Mouse (Mus musculus) limb, embryonic 14.5 days (tissue): Measurements from ENCODE around the gene Mcoln2. TPM values are rescaled to one million over a fixed set of nuclear protein-coding genes. Genes with fewer than 3 reads are reported as not detected.
"Not testable (repeated sequence)": the region's sequence is repeated elsewhere in the genome, so short reads cannot be mapped to it uniquely, and the experiment has no call there.

Experiments
- ATAC-seq: fragments of 200-750 bp; cut with Nextera tagmentation; 2 replicates; pipeline ENCODE4 v1.8.0; 2017; ENCODE audit warnings: low read depth, moderate number of reproducible peaks, moderate TSS enrichment; ENCODE audit not compliant: low FRiP score
- DNase-seq: peaks from one replicate; pipeline ENCODE4 v3.0.0-alpha.2; 2015; ENCODE audit warnings: low spot score
- H3K27ac ChIP-seq: fragments of 300-500 bp; sonication (generic); replicated peaks from 2 replicates; pipeline ENCODE4 v1.5.1; 2014; ENCODE audit warnings: low read depth, mild to moderate bottlenecking, low read length, moderate library complexity, mixed read lengths
- H3K27me3 ChIP-seq: fragments of 300-500 bp; sonication (generic); 2 replicates; pipeline ENCODE4 v1.6.1; 2014; ENCODE audit warnings: low read length, mixed read lengths; ENCODE audit not compliant: control insufficient read depth, insufficient read depth
- H3K36me3 ChIP-seq: fragments of 300-500 bp; sonication (generic); 2 replicates; pipeline ENCODE4 v1.6.1; 2014; ENCODE audit warnings: mild to moderate bottlenecking, low read length, moderate library complexity, mixed read lengths; ENCODE audit not compliant: control insufficient read depth, insufficient read depth
- H3K4me1 ChIP-seq: fragments of 300-500 bp; sonication (generic); 2 replicates; pipeline ENCODE4 v1.6.1; 2014; ENCODE audit warnings: antibody characterized with exemption, low read length, mixed read lengths; ENCODE audit not compliant: control insufficient read depth, insufficient read depth
- H3K4me2 ChIP-seq: fragments of 300-500 bp; sonication (generic); replicated peaks from 2 replicates; pipeline ENCODE4 v1.6.1; 2014; ENCODE audit warnings: low read depth, mild to moderate bottlenecking, low read length, moderate library complexity; ENCODE audit not compliant: severe bottlenecking
- H3K4me3 ChIP-seq: fragments of 300-500 bp; sonication (generic); replicated peaks from 2 replicates; pipeline ENCODE4 v1.5.1; 2014; ENCODE audit warnings: low read length
- H3K9ac ChIP-seq: fragments of 300-500 bp; sonication (generic); 2 replicates; pipeline ENCODE4 v1.6.1; 2014; ENCODE audit warnings: mild to moderate bottlenecking, low read depth, low read length, moderate library complexity; ENCODE audit not compliant: severe bottlenecking
- H3K9me3 ChIP-seq: fragments of 300-500 bp; sonication (generic); 2 replicates; pipeline ENCODE4 v1.6.1; 2016; ENCODE audit warnings: low read length; ENCODE audit not compliant: control insufficient read depth
- POLR2A ChIP-seq: fragments of 200-500 bp; IDR thresholded peaks from 2 replicates; pipeline ENCODE4 v1.8.0; 2012; ENCODE audit warnings: inconsistent platforms, mild to moderate bottlenecking, moderate library complexity, borderline replicate concordance; ENCODE audit not compliant: insufficient read depth, insufficient read length; ENCODE audit errors: extremely low read depth
- WGBS: fragments of 180-500 bp; shearing (Covaris S2); extraction: QIAGEN DNeasy Blood & Tissue Kit; methylation state at CpG from one replicate; pipeline ENCODE4 v1.1.7; 2014; 5-methylcytosine and 5-hydroxymethylcytosine counted together
- polyA plus RNA-seq, 2 experiments: library from polyadenylated mRNA; depleted of rRNA in 1 of 2; stranded (reverse) in 1 of 2; unstranded in 1 of 2; fragments of >200 nt; fragmentation: Nextera tagmentation in 1 of 2; extraction: Ambion mirVana in 1 of 2; gene quantifications; 2 replicates each; pipeline versions ENCODE4 v1.2.1 to v1.2.3; 2012 to 2014

Mcoln2 gene
- polyA plus RNA-seq, 2 experiments, result 2.0 to 3.6 TPM

DNA sequence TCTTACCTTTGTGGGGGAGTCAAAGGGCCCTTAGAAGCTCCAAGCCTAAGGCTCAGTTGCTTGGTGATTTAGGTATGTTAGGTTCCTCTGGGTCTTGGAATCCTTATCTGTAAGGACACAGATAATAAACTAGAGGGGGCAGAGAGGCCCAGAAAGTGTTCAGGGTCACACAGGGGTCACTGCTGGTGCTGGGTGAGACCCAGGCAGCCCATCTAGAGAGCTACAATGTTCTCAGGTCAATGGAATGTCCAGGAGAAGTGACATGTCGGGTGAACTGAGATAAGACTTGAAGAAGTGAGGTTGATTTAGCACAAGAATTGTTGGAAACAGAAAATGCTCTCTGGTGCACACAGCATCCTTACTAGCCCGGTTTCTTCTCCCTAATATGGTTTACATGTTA, 54.7 kb downstream of the Mcoln2 start:
- no peak overlapping the region for H3K4me2 ChIP-seq
- WGBS, result 48% methylated on average over 2 of the region's 2 CpGs
- no peak for ATAC-seq
- H3K4me3 ChIP-seq, result no peak overlapping the region
- no peaks in the 10 kb centered on the region for H3K9me3 ChIP-seq
- no peak overlapping the region for H3K27ac ChIP-seq
- no peaks in the 10 kb centered on the region for H3K4me1 ChIP-seq
- no peak for DNase-seq
- TF ChIP-seq POLR2A, result no peak
- no peaks in the 10 kb centered on the region for H3K36me3 ChIP-seq
- no peak overlapping the region for H3K9ac ChIP-seq
- no peaks in the 10 kb centered on the region for H3K27me3 ChIP-seq

DNA sequence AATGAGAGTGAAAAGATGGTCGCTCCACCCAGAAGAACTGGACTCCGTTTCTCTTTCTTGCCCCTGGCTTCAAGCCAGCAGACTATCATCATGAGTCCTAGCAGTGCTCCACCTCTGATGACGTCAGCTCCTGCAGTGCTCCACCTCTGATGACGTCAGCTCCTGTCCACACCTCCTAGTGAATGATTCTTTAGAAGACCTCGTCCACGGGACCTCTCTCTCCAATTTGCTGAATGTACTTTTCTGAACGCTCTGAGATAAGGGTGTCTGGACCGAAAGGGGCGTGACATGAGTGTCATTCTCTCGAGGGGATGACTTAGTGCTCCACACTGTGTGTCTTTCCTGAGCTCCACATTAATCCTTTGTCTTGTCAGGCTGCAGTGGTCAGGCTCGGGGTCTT, 55.7 kb downstream of the Mcoln2 start:
- 72% methylated on average over 11 of the region's 11 CpGs for WGBS

GRCm38 (mm10) chr3:146206635-146207034, 57.0 kb downstream of the Mcoln2 start:
- TF ChIP-seq POLR2A, result no peak
- Histone ChIP-seq H3K4me2 (no peak overlapping the region), H3K9ac (no peak overlapping the region), H3K36me3 (no peaks in the 10 kb centered on the region), H3K9me3 (no peaks in the 10 kb centered on the region), H3K4me1 (no peaks in the 10 kb centered on the region), H3K27ac (no peak overlapping the region), H3K27me3 (no peaks in the 10 kb centered on the region), H3K4me3 (no peak overlapping the region)
- DNase-seq, result no peak
- WGBS, result 86% methylated on average over 2 of the region's 2 CpGs
- no peak for ATAC-seq

More for the DNA sequence above, 55.7 kb downstream of the Mcoln2 start:
- Histone ChIP-seq H3K27me3 (no peaks in the 10 kb centered on the region), H3K4me1 (no peaks in the 10 kb centered on the region), H3K9me3 (no peaks in the 10 kb centered on the region), H3K4me3 (no peak overlapping the region), H3K9ac (no peak overlapping the region), H3K27ac (no peak overlapping the region), H3K4me2 (no peak overlapping the region), H3K36me3 (no peaks in the 10 kb centered on the region)
- no peak for DNase-seq
- ATAC-seq, result no peak
- no peak for TF ChIP-seq POLR2A

DNA sequence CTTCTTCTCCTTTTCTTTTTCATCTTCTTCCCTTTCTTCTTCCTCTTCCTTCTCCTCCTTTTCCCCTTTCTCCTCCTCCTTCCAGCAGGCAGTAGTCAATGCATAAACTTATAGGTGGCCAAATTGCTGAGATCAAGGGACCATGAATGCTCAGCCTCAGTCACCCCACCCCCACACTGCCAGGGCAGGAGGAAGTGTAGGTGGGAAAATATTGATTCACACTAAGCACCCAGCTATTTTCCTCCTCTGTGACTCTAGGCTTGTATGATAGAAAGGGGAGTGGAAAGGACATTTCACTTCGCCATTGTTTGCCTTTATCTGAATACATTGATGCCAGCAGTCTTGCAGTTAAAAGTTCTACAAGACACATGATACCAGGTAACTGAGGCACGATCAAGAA, 57.8 kb downstream of the Mcoln2 start:
- H3K4me3 ChIP-seq, result no peak overlapping the region
- no peak overlapping the region for H3K27ac ChIP-seq
- no peak for ATAC-seq
- no peak for TF ChIP-seq POLR2A
- H3K4me2 ChIP-seq, result no peak overlapping the region
- no peak overlapping the region for H3K9ac ChIP-seq
- H3K36me3 ChIP-seq, result no peaks in the 10 kb centered on the region
- no peak for DNase-seq
- 78% methylated on average over 2 of the region's 2 CpGs for WGBS
- no peaks in the 10 kb centered on the region for H3K9me3 ChIP-seq
- H3K27me3 ChIP-seq, result no peaks in the 10 kb centered on the region
- H3K4me1 ChIP-seq, result no peaks in the 10 kb centered on the region

- H3K4me1 ChIP-seq, H3K27me3 ChIP-seq, ATAC-seq, H3K4me2 ChIP-seq, H3K27ac ChIP-seq, DNase-seq, H3K9me3 ChIP-seq, H3K9ac ChIP-seq, H3K36me3 ChIP-seq, H3K4me3 ChIP-seq: not testable (repeated sequence)
- 95% methylated on average over 8 of the region's 8 CpGs for WGBS
Measured at GRCm38 (mm10) chr3:146209759-146210158, 60.1 kb downstream of the Mcoln2 start.

DNA sequence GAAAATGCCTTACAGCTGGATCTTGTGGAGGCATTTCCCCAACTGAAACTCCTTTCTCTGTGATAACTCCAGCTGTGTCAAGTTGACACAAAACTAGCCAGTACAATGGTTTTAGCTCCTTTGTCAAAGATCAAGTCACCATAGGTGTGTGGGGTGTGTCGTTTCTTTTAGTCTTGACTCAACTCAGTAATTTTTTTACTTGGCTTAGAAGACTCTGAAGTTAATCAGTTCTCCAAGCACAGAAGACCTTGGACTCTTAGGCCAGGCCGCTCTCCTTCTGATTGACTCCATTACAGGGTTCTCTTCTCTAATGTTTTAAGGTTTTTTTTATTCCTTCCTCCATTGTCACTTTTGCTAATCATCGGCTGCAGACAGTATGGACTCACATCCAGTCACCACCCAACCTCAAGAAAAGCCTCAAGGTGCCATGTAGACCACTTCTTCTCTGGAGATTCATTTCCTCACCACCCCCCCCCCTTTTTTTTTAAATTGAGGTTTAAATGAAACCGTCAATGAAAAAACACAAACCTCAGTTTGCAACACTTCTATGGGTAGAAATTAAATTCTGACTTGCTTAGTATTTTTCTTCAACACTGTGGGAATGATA, 61.6 kb downstream of the Mcoln2 start:
- Histone ChIP-seq H3K4me1 (no peaks in the 10 kb centered on the region), H3K36me3 (no peaks in the 10 kb centered on the region), H3K9ac (no peak overlapping the region), H3K27ac (no peak overlapping the region), H3K27me3 (no peaks in the 10 kb centered on the region), H3K4me2 (no peak overlapping the region), H3K9me3 (no peaks in the 10 kb centered on the region), H3K4me3 (no peak overlapping the region)
- TF ChIP-seq POLR2A, result no peak
- no peak for ATAC-seq
- no peak for DNase-seq
- WGBS, result 96% methylated on average over 4 of the region's 4 CpGs
